Mouse (Mus musculus) C2C12 (cell line): ENCODE results near the gene Cyp1a2. TPM values are rescaled to one million over a fixed set of nuclear protein-coding genes. Genes with fewer than 3 reads are reported as not detected.

Source experiments
- H3K27me3 ChIP-seq: one replicate; pipeline ENCODE4 v1.6.1; 2011; ENCODE audit not compliant: control insufficient read depth, insufficient read depth, insufficient read length
- H3K36me3 ChIP-seq: one replicate; pipeline ENCODE4 v1.6.1; 2011; ENCODE audit not compliant: control insufficient read depth, insufficient read depth
- H3K4me3 ChIP-seq: one replicate; pipeline ENCODE4 v1.5.1; 2011; ENCODE audit warnings: mild to moderate bottlenecking, control low read depth; ENCODE audit not compliant: poor library complexity, insufficient read depth, severe bottlenecking
- H3K79me2 ChIP-seq: one replicate; pipeline ENCODE4 v1.6.1; 2011; ENCODE audit not compliant: control insufficient read depth, insufficient read depth
- H3K79me3 ChIP-seq: one replicate; pipeline ENCODE4 v1.6.1; 2011; ENCODE audit warnings: low read depth, control low read depth
- H3ac ChIP-seq: one replicate; pipeline ENCODE3; 2011; ENCODE audit warnings: low read depth; ENCODE audit not compliant: control insufficient read depth, insufficient read length
- CEBPB ChIP-seq: IDR thresholded peaks from one replicate; pipeline ENCODE4 v1.6.1; 2011; ENCODE audit warnings: low read depth, mild to moderate bottlenecking, control low read depth, moderate library complexity
- CTCF ChIP-seq: IDR thresholded peaks from one replicate; pipeline ENCODE4 v1.5.1; 2011; ENCODE audit not compliant: control insufficient read depth, insufficient read depth, insufficient read length
- FOSL1 ChIP-seq: IDR thresholded peaks from one replicate; pipeline ENCODE4 v1.8.0; 2011; ENCODE audit warnings: mild to moderate bottlenecking, low read length; ENCODE audit not compliant: poor library complexity, insufficient read depth, severe bottlenecking
- MAX ChIP-seq: IDR thresholded peaks from one replicate; pipeline ENCODE4 v1.6.1; 2011; ENCODE audit warnings: mild to moderate bottlenecking, control low read depth
- MYOD1 ChIP-seq: IDR thresholded peaks from one replicate; pipeline ENCODE4 v1.6.1; 2011; ENCODE audit warnings: low read depth; ENCODE audit not compliant: control insufficient read depth, insufficient read length
- MYOG ChIP-seq: IDR thresholded peaks from one replicate; pipeline ENCODE4 v1.6.1; 2011; ENCODE audit not compliant: control insufficient read depth, insufficient read length; ENCODE audit errors: extremely low read depth
- USF1 ChIP-seq: IDR thresholded peaks from one replicate; pipeline ENCODE4 v1.6.1; 2011; ENCODE audit warnings: low read depth, mild to moderate bottlenecking, control low read depth, moderate library complexity
- polyA plus RNA-seq: library from polyadenylated mRNA; unstranded; fragments of >200 nt; fragmentation: generic; extraction: Trizol; gene quantifications from one replicate; pipeline ENCODE4 v1.2.1, GENCODE M21; 2012; ENCODE audit warnings: missing spikeins

Gene Cyp1a2
- polyA plus RNA-seq, 1 experiment, result not detected

- Histone ChIP-seq H3K27me3 (peaks cover 8% of the 10 kb centered on the region), H3K36me3 (no peaks in the 10 kb centered on the region), H3K79me2 (no peaks in the 10 kb centered on the region), H3K4me3 (no peak overlapping the region), H3ac (no peak overlapping the region), H3K79me3 (no peaks in the 10 kb centered on the region)
- TF ChIP-seq MYOD1 (no peak), FOSL1 (no peak), CEBPB (no peak), MYOG (no peak), MAX (no peak), USF1 (no peak), CTCF (no peak)
Observed at GRCm38 (mm10) chr9:57669566-57669965, 13.9 kb downstream of the Cyp1a2 start.

DNA sequence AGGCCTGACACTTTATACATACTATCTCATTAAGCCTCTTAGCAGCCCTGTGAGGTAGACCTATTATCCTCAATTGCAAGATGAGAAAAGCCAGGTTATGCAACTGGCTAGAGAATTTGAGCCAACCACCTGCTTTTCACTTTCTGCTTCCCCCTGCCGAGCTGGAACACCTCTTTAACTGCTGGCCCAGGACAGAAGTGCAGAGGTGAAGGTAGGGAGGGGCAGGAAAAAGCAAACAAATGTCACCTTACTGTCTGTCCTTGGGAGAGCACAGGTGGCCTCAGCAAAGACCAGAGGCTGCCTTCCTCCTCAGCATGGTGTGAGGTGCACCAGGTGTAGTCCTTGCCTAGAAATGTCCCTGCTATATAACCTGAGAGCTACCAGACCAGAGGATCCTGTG is 15.2 kb downstream of the Cyp1a2 start:
- Histone ChIP-seq H3K79me3 (no peaks in the 10 kb centered on the region), H3ac (no peak overlapping the region), H3K36me3 (no peaks in the 10 kb centered on the region), H3K27me3 (peaks cover 8% of the 10 kb centered on the region), H3K4me3 (no peak overlapping the region), H3K79me2 (no peaks in the 10 kb centered on the region)
- TF ChIP-seq MAX, result no peak
- no peak for TF ChIP-seq MYOG
- TF ChIP-seq CTCF, result no peak
- TF ChIP-seq FOSL1, result no peak
- no peak for TF ChIP-seq MYOD1
- TF ChIP-seq USF1, result no peak
- TF ChIP-seq CEBPB, result no peak

DNA sequence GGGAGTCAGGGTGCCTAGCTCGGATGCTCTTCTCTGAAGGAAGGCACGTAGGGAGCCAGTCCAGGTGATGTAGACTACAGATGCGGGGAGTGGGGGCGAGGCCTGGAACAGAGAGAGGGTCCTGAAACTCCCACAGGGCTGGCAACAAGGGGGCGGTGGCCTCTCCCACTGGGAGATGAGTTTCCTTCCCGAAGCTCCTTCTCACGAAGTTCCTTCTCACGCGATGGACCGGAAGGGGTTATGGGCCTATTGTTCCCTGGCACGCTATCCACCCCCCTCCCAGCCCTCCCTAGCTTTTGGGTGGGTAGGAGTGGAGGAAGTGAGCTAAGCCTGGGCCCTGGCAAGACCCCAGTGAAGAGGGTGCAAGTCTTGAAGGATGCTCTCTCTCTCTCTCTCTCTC is 15.7 kb downstream of the Cyp1a2 start:
- H3K4me3 ChIP-seq, result no peak overlapping the region
- H3K36me3 ChIP-seq, result no peaks in the 10 kb centered on the region
- H3K27me3 ChIP-seq, result peaks cover 8% of the 10 kb centered on the region
- no peak for TF ChIP-seq FOSL1
- TF ChIP-seq CTCF, result no peak
- no peak for TF ChIP-seq MYOG
- no peak for TF ChIP-seq MYOD1
- TF ChIP-seq CEBPB, result no peak
- TF ChIP-seq USF1, result no peak
- TF ChIP-seq MAX, result no peak
- H3K79me2 ChIP-seq, result no peaks in the 10 kb centered on the region
- H3K79me3 ChIP-seq, result no peaks in the 10 kb centered on the region
- H3ac ChIP-seq, result no peak overlapping the region

- no peak overlapping the region for H3ac ChIP-seq
Observed at GRCm38 (mm10) chr9:57667136-57667535, 16.4 kb downstream of the Cyp1a2 start.

GRCm38 (mm10) chr9:57666536-57666935 is 17.0 kb downstream of the Cyp1a2 start:
- Histone ChIP-seq H3K4me3 (no peak overlapping the region), H3K27me3 (peaks cover 8% of the 10 kb centered on the region), H3K79me3 (no peaks in the 10 kb centered on the region), H3K36me3 (no peaks in the 10 kb centered on the region), H3ac (no peak overlapping the region), H3K79me2 (no peaks in the 10 kb centered on the region)
- TF ChIP-seq CEBPB (no peak), MYOG (no peak), MYOD1 (no peak), FOSL1 (no peak), USF1 (no peak), CTCF (no peak), MAX (no peak)

More at GRCm38 (mm10) chr9:57667136-57667535, 16.4 kb downstream of the Cyp1a2 start:
- no peak overlapping the region for H3K4me3 ChIP-seq
- no peaks in the 10 kb centered on the region for H3K79me3 ChIP-seq
- H3K36me3 ChIP-seq, result no peaks in the 10 kb centered on the region
- TF ChIP-seq MAX (no peak), USF1 (no peak), MYOG (no peak), FOSL1 (no peak), MYOD1 (no peak), CTCF (no peak), CEBPB (no peak)
- peaks cover 8% of the 10 kb centered on the region for H3K27me3 ChIP-seq
- H3K79me2 ChIP-seq, result no peaks in the 10 kb centered on the region

GRCm38 (mm10) chr9:57664616-57665015 is 18.9 kb downstream of the Cyp1a2 start:
- Histone ChIP-seq H3K4me3 (no peak overlapping the region), H3K79me3 (no peaks in the 10 kb centered on the region), H3K79me2 (no peaks in the 10 kb centered on the region), H3ac (no peak overlapping the region), H3K36me3 (no peaks in the 10 kb centered on the region), H3K27me3 (peaks cover 8% of the 10 kb centered on the region)
- TF ChIP-seq MAX (no peak), MYOD1 (no peak), USF1 (no peak), CEBPB (no peak), CTCF (no peak), FOSL1 (no peak), MYOG (no peak)
